Mouse (Mus musculus): Measurements from ENCODE around the gene Ubr4. TPM values are rescaled to one million over a fixed set of nuclear protein-coding genes. Genes with fewer than 3 reads are reported as not detected.

The Ubr4 gene
- polyA plus RNA-seq, 1 experiment from 2014 or later, result 71.4 TPM

GRCm38 (mm10) chr4:139330605-139331004 lies 21.8 kb upstream of the Ubr4 start:
- WGBS, result 12% methylated on average over 10 of the region's 10 CpGs
- H3K9ac ChIP-seq, result no peak overlapping the region
- no peak overlapping the region for H3K27ac ChIP-seq (replicated peaks)
- H3K9me3 ChIP-seq (replicated peaks), result no peaks in the 10 kb centered on the region
- peak overlapping the region; percentile 40 for H3K4me2 ChIP-seq (replicated peaks)
- H3K4me3 ChIP-seq (replicated peaks), result peak overlapping the region; percentile 25; the same call in 1 of the 2 replicates
- H3K27me3 ChIP-seq, result peaks cover 2% of the 10 kb centered on the region; the same call in 1 of the 2 replicates
- H3K4me1 ChIP-seq, result no peaks in the 10 kb centered on the region
- peak; percentile 57 for ATAC-seq (ENCODE audit: insufficient number of reproducible peaks, low FRiP score, low TSS enrichment, low read depth)
- no peaks in the 10 kb centered on the region for H3K36me3 ChIP-seq

- WGBS, result 72% methylated on average over 7 of the region's 9 CpGs
- no peak for ATAC-seq (ENCODE audit: insufficient number of reproducible peaks, low FRiP score, low TSS enrichment, low read depth)
- H3K9me3 ChIP-seq (replicated peaks), result no peaks in the 10 kb centered on the region
Observed at GRCm38 (mm10) chr4:139334631-139335295, 17.6 kb upstream of the Ubr4 start.

GRCm38 (mm10) chr4:139335507-139335906 lies 16.9 kb upstream of the Ubr4 start:
- H3K36me3 ChIP-seq, result no peaks in the 10 kb centered on the region
- WGBS, result 64% methylated on average over 7 of the region's 7 CpGs
- H3K9me3 ChIP-seq (replicated peaks), result no peaks in the 10 kb centered on the region
- H3K4me3 ChIP-seq (replicated peaks), result no peak overlapping the region
- H3K4me1 ChIP-seq, result peaks cover 4% of the 10 kb centered on the region; the same call in 1 of the 2 replicates
- no peak overlapping the region for H3K27ac ChIP-seq (replicated peaks)
- no peak overlapping the region for H3K9ac ChIP-seq
- H3K27me3 ChIP-seq, result peaks cover 8% of the 10 kb centered on the region; the same call in 1 of the 2 replicates
- H3K4me2 ChIP-seq (replicated peaks), result no peak overlapping the region
- no peak for ATAC-seq (ENCODE audit: insufficient number of reproducible peaks, low FRiP score, low TSS enrichment, low read depth)

More at GRCm38 (mm10) chr4:139334631-139335295, 17.6 kb upstream of the Ubr4 start:
- Histone ChIP-seq H3K4me2 (replicated peaks) (no peak overlapping the region), H3K27ac (replicated peaks) (no peak overlapping the region), H3K4me3 (replicated peaks) (no peak overlapping the region), H3K4me1 (peaks cover 4% of the 10 kb centered on the region; the same call in 1 of the 2 replicates), H3K27me3 (peaks cover 8% of the 10 kb centered on the region; the same call in 1 of the 2 replicates), H3K9ac (no peak overlapping the region), H3K36me3 (no peaks in the 10 kb centered on the region)

GRCm38 (mm10) chr4:139336822-139337483 lies 15.5 kb upstream of the Ubr4 start:
- H3K4me3 ChIP-seq (replicated peaks), result peak overlapping the region; percentile 21
- no peak overlapping the region for H3K27ac ChIP-seq (replicated peaks)
- 19% methylated on average over 24 of the region's 24 CpGs for WGBS
- H3K27me3 ChIP-seq, result peaks cover 8% of the 10 kb centered on the region; the same call in 1 of the 2 replicates
- H3K4me1 ChIP-seq, result peaks cover 4% of the 10 kb centered on the region; the same call in 1 of the 2 replicates
- no peak; the same call in 1 of the 2 replicates for ATAC-seq (ENCODE audit: insufficient number of reproducible peaks, low FRiP score, low TSS enrichment, low read depth)
- H3K9me3 ChIP-seq (replicated peaks), result no peaks in the 10 kb centered on the region
- no peaks in the 10 kb centered on the region for H3K36me3 ChIP-seq
- H3K9ac ChIP-seq, result no peak overlapping the region
- H3K4me2 ChIP-seq (replicated peaks), result peak overlapping the region; percentile 41

GRCm38 (mm10) chr4:139338145-139338544 lies 14.3 kb upstream of the Ubr4 start:
- WGBS, result 59% methylated on average over 33 of the region's 33 CpGs
- ATAC-seq (ENCODE audit: insufficient number of reproducible peaks, low FRiP score, low TSS enrichment, low read depth), result no peak
- Histone ChIP-seq H3K36me3 (no peaks in the 10 kb centered on the region), H3K4me2 (replicated peaks) (no peak overlapping the region), H3K27me3 (peaks cover 8% of the 10 kb centered on the region; the same call in 1 of the 2 replicates), H3K4me1 (peaks cover 4% of the 10 kb centered on the region; the same call in 1 of the 2 replicates), H3K4me3 (replicated peaks) (no peak overlapping the region), H3K9me3 (replicated peaks) (no peaks in the 10 kb centered on the region), H3K27ac (replicated peaks) (no peak overlapping the region), H3K9ac (no peak overlapping the region)

- Histone ChIP-seq H3K4me3 (replicated peaks) (no peak overlapping the region), H3K9ac (no peak overlapping the region), H3K36me3 (peaks cover 7% of the 10 kb centered on the region; the same call in 1 of the 2 replicates), H3K9me3 (replicated peaks) (no peaks in the 10 kb centered on the region), H3K27ac (replicated peaks) (no peak overlapping the region), H3K4me1 (peaks cover 4% of the 10 kb centered on the region; the same call in 1 of the 2 replicates), H3K4me2 (replicated peaks) (no peak overlapping the region), H3K27me3 (peaks cover 5% of the 10 kb centered on the region; the same call in 1 of the 2 replicates)
- 70% methylated on average over 4 of the region's 4 CpGs for WGBS
- ATAC-seq (ENCODE audit: insufficient number of reproducible peaks, low FRiP score, low TSS enrichment, low read depth), result no peak
Observed at GRCm38 (mm10) chr4:139340835-139341234, 11.6 kb upstream of the Ubr4 start.

GRCm38 (mm10) chr4:139341556-139342233 lies 10.7 kb upstream of the Ubr4 start:
- no peak overlapping the region for H3K27ac ChIP-seq (replicated peaks)
- H3K4me3 ChIP-seq (replicated peaks), result no peak overlapping the region
- no peak overlapping the region for H3K9ac ChIP-seq

GRCm38 (mm10) chr4:139343718-139344117 lies 8.7 kb upstream of the Ubr4 start:
- Histone ChIP-seq H3K36me3 (peaks cover 34% of the 10 kb centered on the region), H3K4me3 (replicated peaks) (no peak overlapping the region)
- 43% methylated on average over 5 of the region's 5 CpGs for WGBS

More at GRCm38 (mm10) chr4:139341556-139342233, 10.7 kb upstream of the Ubr4 start:
- peaks cover 15% of the 10 kb centered on the region for H3K36me3 ChIP-seq
- H3K4me1 ChIP-seq, result peaks cover 3% of the 10 kb centered on the region; the same call in 1 of the 2 replicates
- WGBS, result 77% methylated on average over 7 of the region's 7 CpGs
- H3K4me2 ChIP-seq (replicated peaks), result no peak overlapping the region
- no peak for ATAC-seq (ENCODE audit: insufficient number of reproducible peaks, low FRiP score, low TSS enrichment, low read depth)
- peaks cover 5% of the 10 kb centered on the region; the same call in 1 of the 2 replicates for H3K27me3 ChIP-seq
- no peaks in the 10 kb centered on the region for H3K9me3 ChIP-seq (replicated peaks)

GRCm38 (mm10) chr4:139345416-139346019 lies 6.9 kb upstream of the Ubr4 start:
- H3K4me3 ChIP-seq (replicated peaks), result no peak overlapping the region

More at GRCm38 (mm10) chr4:139343718-139344117, 8.7 kb upstream of the Ubr4 start:
- no peak for ATAC-seq (ENCODE audit: insufficient number of reproducible peaks, low FRiP score, low TSS enrichment, low read depth)
- Histone ChIP-seq H3K9ac (no peak overlapping the region), H3K27ac (replicated peaks) (no peak overlapping the region), H3K27me3 (no peaks in the 10 kb centered on the region), H3K4me2 (replicated peaks) (no peak overlapping the region), H3K4me1 (no peaks in the 10 kb centered on the region), H3K9me3 (replicated peaks) (no peaks in the 10 kb centered on the region)

GRCm38 (mm10) chr4:139352832-139353231 lies 423 bp downstream of the Ubr4 start:
- Histone ChIP-seq H3K36me3 (peaks cover 49% of the 10 kb centered on the region), H3K27me3 (no peaks in the 10 kb centered on the region), H3K27ac (replicated peaks) (peak overlapping the region; percentile 94)

More at GRCm38 (mm10) chr4:139345416-139346019, 6.9 kb upstream of the Ubr4 start:
- H3K4me2 ChIP-seq (replicated peaks), result no peak overlapping the region
- no peaks in the 10 kb centered on the region for H3K9me3 ChIP-seq (replicated peaks)
- no peaks in the 10 kb centered on the region for H3K4me1 ChIP-seq
- no peak overlapping the region for H3K27ac ChIP-seq (replicated peaks)
- ATAC-seq (ENCODE audit: insufficient number of reproducible peaks, low FRiP score, low TSS enrichment, low read depth), result no peak
- H3K9ac ChIP-seq, result no peak overlapping the region
- H3K36me3 ChIP-seq, result peaks cover 47% of the 10 kb centered on the region
- H3K27me3 ChIP-seq, result no peaks in the 10 kb centered on the region
- WGBS, result 74% methylated on average over 23 of the region's 23 CpGs

More at GRCm38 (mm10) chr4:139352832-139353231, 423 bp downstream of the Ubr4 start:
- Histone ChIP-seq H3K4me1 (peaks cover 18% of the 10 kb centered on the region), H3K4me3 (replicated peaks) (peak overlapping the region; percentile 90), H3K4me2 (replicated peaks) (peak overlapping the region; percentile 86), H3K9me3 (replicated peaks) (no peaks in the 10 kb centered on the region), H3K9ac (peak overlapping the region; percentile 94)
- ATAC-seq (ENCODE audit: insufficient number of reproducible peaks, low FRiP score, low TSS enrichment, low read depth), result no peak
- WGBS, result under 1% methylated on average over 7 of the region's 7 CpGs
